ENCODE assay signal across 8 mouse cellular contexts in the genomic region with DNA sequence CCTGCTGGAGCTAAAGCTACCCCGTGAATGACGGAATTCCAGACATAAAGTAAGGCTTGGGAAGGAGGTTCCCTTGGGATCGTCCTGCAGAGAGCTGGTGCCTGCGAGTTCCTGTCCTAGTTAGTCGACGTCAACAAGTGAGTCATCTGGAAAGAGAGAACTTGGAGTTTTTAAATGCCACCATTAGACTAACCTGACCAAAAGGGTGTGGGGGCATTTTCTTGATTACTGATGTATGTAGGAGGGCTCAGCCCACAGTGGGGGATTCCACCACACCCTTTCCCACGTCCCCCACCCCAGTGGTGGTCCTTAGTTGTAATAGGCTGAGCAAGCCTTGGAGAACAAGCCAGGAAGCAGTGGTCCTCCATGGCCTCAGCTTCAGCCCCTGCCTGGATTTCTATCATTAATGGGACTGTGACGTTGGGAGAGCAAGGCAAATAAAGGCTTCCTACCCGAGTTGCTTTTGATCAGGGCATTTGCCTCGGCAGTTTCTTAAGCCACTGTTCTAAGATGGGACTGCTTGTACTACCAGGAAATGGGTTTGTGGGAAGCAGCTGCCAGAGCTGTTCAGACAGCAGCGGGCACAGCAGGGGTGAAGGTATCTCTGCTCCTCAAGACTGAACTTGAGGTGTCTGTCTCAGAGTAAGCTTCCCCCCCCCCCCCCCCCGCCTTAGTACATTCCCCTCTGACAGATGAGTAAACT. TPM values are rescaled to one million over a fixed set of nuclear protein-coding genes. Genes with fewer than 3 reads are reported as not detected.
DNase-seq lines count a peak whose midpoint lies in the region; ATAC-seq and TF ChIP-seq lines count a peak whose summit lies in the region.

No protein-coding gene starts in this region.

- no peak for TF ChIP-seq CTCF in bone marrow macrophage, adult 2 months (IDR thresholded peaks at IDR 0.05; ENCODE audit: low read depth, low read length)

- H3K9ac ChIP-seq in midbrain, embryonic 12.5 days (replicated peaks) = peak overlapping the region; percentile 17; the same call in 1 of the 2 replicates

- H3K4me3 ChIP-seq in bone marrow macrophage, adult 2 months (ENCODE audit: insufficient read depth, low read length) = peak overlapping the region; percentile 74
- peak overlapping the region; percentile 75 for H3K4me3 ChIP-seq in heart, embryonic 10.5 days
- H3K4me3 ChIP-seq in midbrain, embryonic 12.5 days = peak overlapping the region; percentile 55

- peak; percentile 9 for DNase-seq in layer of hippocampus, adult 11-12 months (ENCODE audit: low spot score)
- DNase-seq in layer of hippocampus, postnatal 25 days (ENCODE audit: extremely low spot score in 1 of 2, low spot score in 1 of 2) = no peak
- no peak for DNase-seq in heart, embryonic 10.5 days (ENCODE audit: low spot score)
- DNase-seq in kidney, postnatal 14 days = peak; percentile 23
- DNase-seq in thymus, postnatal 14 days = peak; percentile 55
- DNase-seq in left cerebral cortex, adult 9 months (ENCODE audit: low spot score in 2 of 2) = no peak

- no peak for TF ChIP-seq POLR2A in bone marrow macrophage, adult 2 months (IDR thresholded peaks at IDR 0.05; ENCODE audit: borderline replicate concordance, low read depth, low read length)

- no peaks in the 10 kb centered on the region for H3K9me3 ChIP-seq in heart, embryonic 10.5 days
- H3K9me3 ChIP-seq in midbrain, embryonic 12.5 days = no peaks in the 10 kb centered on the region

- ATAC-seq in midbrain, embryonic 12.5 days (ENCODE audit: low FRiP score, low read depth) = peak; percentile 17; the same call in 1 of the 2 replicates

- no peaks in the 10 kb centered on the region for H3K36me3 ChIP-seq in heart, embryonic 10.5 days
- H3K36me3 ChIP-seq in midbrain, embryonic 12.5 days = no peaks in the 10 kb centered on the region

- 13% methylated on average over 11 of the region's 12 CpGs for WGBS in heart, embryonic 10.5 days
- 11% methylated on average over 11 of the region's 12 CpGs for WGBS in midbrain, embryonic 12.5 days

- peak overlapping the region; percentile 88 for H3K27ac ChIP-seq in bone marrow macrophage, adult 2 months (ENCODE audit: insufficient read depth, low read depth, low read length)
- H3K27ac ChIP-seq in heart, embryonic 10.5 days = peak overlapping the region; percentile 94
- H3K27ac ChIP-seq in midbrain, embryonic 12.5 days (replicated peaks) = no peak overlapping the region

- H3K27me3 ChIP-seq in heart, embryonic 10.5 days (ENCODE audit: insufficient read depth, poor library complexity, severe bottlenecking) = peaks cover 6% of the 10 kb centered on the region
- peaks cover 12% of the 10 kb centered on the region for H3K27me3 ChIP-seq in midbrain, embryonic 12.5 days

- peaks cover 17% of the 10 kb centered on the region for H3K4me1 ChIP-seq in bone marrow macrophage, adult 2 months (ENCODE audit: control insufficient read depth, insufficient read depth, low read length)
- peaks cover 20% of the 10 kb centered on the region; the same call in 1 of the 2 replicates for H3K4me1 ChIP-seq in heart, embryonic 10.5 days
- peaks cover 16% of the 10 kb centered on the region for H3K4me1 ChIP-seq in midbrain, embryonic 12.5 days

- H3K4me2 ChIP-seq in midbrain, embryonic 12.5 days (replicated peaks) = peak overlapping the region; percentile 77

RNA-seq across cellular contexts. Expression of a gene that starts 10.2 kb away (rescaled TPM):
- 1 to 10 TPM in 1 of 2 experiments, under 1 TPM in 1; 0.84 to 1.4 TPM for total RNA-seq in layer of hippocampus, postnatal 25 days (2021)
- polyA plus RNA-seq in bone marrow macrophage, adult 2 months (2012; ENCODE audit: insufficient read depth, insufficient read length, missing spikeins) = 11.0 and 11.9 TPM in 2 replicates
- 8.9 and 10.2 TPM in 2 replicates for polyA plus RNA-seq in heart, embryonic 10.5 days (2016; fragmentation: Nextera tagmentation; extraction: Ambion mirVana)
- polyA plus RNA-seq in midbrain, embryonic 12.5 days (2016; fragmentation: Nextera tagmentation; extraction: Ambion mirVana) = 1.3 and 1.9 TPM in 2 replicates

Comparison
In these comparisons a context has a peak if more than half of its experiments do, and no peak if none do; other contexts are left out.
1. DNase-seq: peak in layer of hippocampus, adult 11-12 months (single experiment), kidney, postnatal 14 days (single experiment) and thymus, postnatal 14 days (single experiment); none in layer of hippocampus, postnatal 25 days (0 of 2), heart, embryonic 10.5 days (single experiment) and left cerebral cortex, adult 9 months (0 of 2).
2. Peak in every context shown above with its lines, with median percentiles within 50 percentile points of each other: H3K4me3 ChIP-seq.